In the genomic region with DNA sequence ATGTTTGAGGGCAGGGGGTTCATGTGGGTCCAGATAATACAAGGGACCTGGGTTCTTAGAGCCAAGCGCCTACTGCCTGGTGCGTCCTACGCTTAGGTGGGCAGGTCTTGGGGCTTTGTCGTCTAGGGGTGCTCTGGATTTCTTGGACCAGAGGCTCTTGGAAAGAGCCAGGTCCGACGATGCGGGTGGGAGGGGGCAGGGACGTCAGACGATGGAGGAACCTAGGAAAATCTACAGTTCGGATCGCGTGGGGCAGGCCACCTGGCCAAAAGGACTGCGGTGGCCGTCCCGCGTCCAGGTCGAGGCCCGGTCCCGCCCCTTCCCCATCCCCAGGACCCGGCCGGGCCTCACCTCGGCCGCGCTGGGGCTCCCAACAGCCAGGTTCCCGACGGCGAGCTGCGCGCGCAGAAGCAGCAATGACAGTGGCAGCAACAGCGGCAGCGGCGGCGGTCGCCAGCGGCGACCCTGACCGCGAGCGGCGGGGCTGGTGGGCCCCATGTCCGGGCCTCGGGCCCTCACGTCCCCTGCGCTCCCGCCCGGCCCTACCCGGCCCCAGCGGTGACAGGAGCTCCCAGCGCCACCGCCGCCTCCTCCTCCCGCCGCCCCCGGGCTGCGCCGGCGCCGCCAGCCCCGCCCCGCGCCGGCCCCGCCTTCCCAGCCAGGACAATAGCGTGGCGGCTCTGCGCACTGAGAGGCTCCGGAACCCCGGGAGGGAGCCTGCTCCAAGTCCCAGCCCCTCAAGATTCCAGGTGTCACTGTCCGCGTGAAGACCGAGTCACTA, we compare ENCODE assay signal across 8 mouse cellular contexts. TPM values are rescaled to one million over a fixed set of nuclear protein-coding genes. Genes with fewer than 3 reads are reported as not detected.
DNase-seq lines count a peak whose midpoint lies in the region; ATAC-seq and TF ChIP-seq lines count a peak whose summit lies in the region.

Gene Aplp1, minus strand, starts transcription at position 565 of the 781 bp plus-strand sequence.

- intact Hi-C loops in heart, postnatal 14 days (cut with DNase I): loop anchor here (5.0 kb wide), 1 partner anchor 47 kb away; the partner anchor contains the start of gene Prodh2

- no peaks in the 10 kb centered on the region for H3K27me3 ChIP-seq in E14TG2a.4 (ENCODE audit: insufficient read depth, low read length)
- peaks cover 44% of the 10 kb centered on the region for H3K27me3 ChIP-seq in embryonic facial prominence, embryonic 12.5 days
- H3K27me3 ChIP-seq in liver, embryonic 16.5 days (ENCODE audit: control insufficient read depth, insufficient read depth, low read depth, low read length): peaks cover 27% of the 10 kb centered on the region
- no peaks in the 10 kb centered on the region for H3K27me3 ChIP-seq in neural tube, embryonic 14.5 days (ENCODE audit: control insufficient read depth, insufficient read depth, low read length)

- peak within 1 kb of the TSS; percentile 73 for H3K4me2 ChIP-seq in embryonic facial prominence, embryonic 12.5 days (replicated peaks)
- H3K4me2 ChIP-seq in liver, embryonic 16.5 days (ENCODE audit: low read depth, low read length): peak within 1 kb of the TSS; percentile 63
- peak within 1 kb of the TSS; percentile 93 for H3K4me2 ChIP-seq in neural tube, embryonic 14.5 days (ENCODE audit: low read depth, low read length)

- peak; percentile 78 for DNase-seq in adrenal gland, postnatal 10 days
- DNase-seq in heart, postnatal 14 days: peak; percentile 60 to 71
- peak; percentile 73 to 81 for DNase-seq in kidney, postnatal 4 days
- DNase-seq in natural killer cell, adult 2 months (ENCODE audit: low spot score in 2 of 2): no peak

- peaks cover 59% of the 10 kb centered on the region for H3K36me3 ChIP-seq in E14TG2a.4 (ENCODE audit: insufficient read depth, low read length)
- H3K36me3 ChIP-seq in embryonic facial prominence, embryonic 12.5 days: 0 out of 2 replicates have a peak, but pooled peaks cover 12% of the 10 kb centered on the region
- no peaks in the 10 kb centered on the region for H3K36me3 ChIP-seq in liver, embryonic 16.5 days (ENCODE audit: control insufficient read depth, insufficient read depth)
- peaks cover 21% of the 10 kb centered on the region for H3K36me3 ChIP-seq in neural tube, embryonic 14.5 days (ENCODE audit: control insufficient read depth, insufficient read depth, low read length)

- H3K4me3 ChIP-seq in E14TG2a.4 (replicated peaks; ENCODE audit: low read length): peak within 1 kb of the TSS; percentile 85
- peak within 1 kb of the TSS; percentile 78 for H3K4me3 ChIP-seq in embryonic facial prominence, embryonic 12.5 days
- H3K4me3 ChIP-seq in liver, embryonic 16.5 days (ENCODE audit: low read depth, low read length): peak within 1 kb of the TSS; percentile 60
- H3K4me3 ChIP-seq in neural tube, embryonic 14.5 days (ENCODE audit: low read depth, low read length): peak within 1 kb of the TSS; percentile 83

- peaks cover 57% of the 10 kb centered on the region for H3K4me1 ChIP-seq in E14TG2a.4 (replicated peaks; ENCODE audit: low read depth, low read length)
- H3K4me1 ChIP-seq in embryonic facial prominence, embryonic 12.5 days: peaks cover 8% of the 10 kb centered on the region; the same call in 1 of the 2 replicates
- peaks cover 9% of the 10 kb centered on the region for H3K4me1 ChIP-seq in liver, embryonic 16.5 days (ENCODE audit: control insufficient read depth, low read depth, low read length)
- H3K4me1 ChIP-seq in neural tube, embryonic 14.5 days (ENCODE audit: control insufficient read depth, insufficient read depth, low read length): peaks cover 8% of the 10 kb centered on the region

- 1% methylated on average over 71 of the region's 72 CpGs for WGBS in embryonic facial prominence, embryonic 12.5 days
- WGBS in liver, embryonic 16.5 days (ENCODE audit: insufficient replicate concordance): 1% methylated on average over 60 of the region's 72 CpGs
- WGBS in neural tube, embryonic 14.5 days: under 1% methylated on average over 62 of the region's 72 CpGs

- ATAC-seq in embryonic facial prominence, embryonic 12.5 days (ENCODE audit: insufficient number of reproducible peaks, insufficient read depth, low FRiP score, low TSS enrichment): peak; percentile 58
- peak; percentile 65 for ATAC-seq in liver, embryonic 16.5 days (ENCODE audit: low read depth)
- ATAC-seq in neural tube, embryonic 14.5 days (ENCODE audit: low read depth): peak; percentile 84

- H3K9me3 ChIP-seq in E14TG2a.4 (ENCODE audit: low read length): peaks cover 36% of the 10 kb centered on the region
- peaks cover 2% of the 10 kb centered on the region; the same call in 1 of the 2 replicates for H3K9me3 ChIP-seq in embryonic facial prominence, embryonic 12.5 days
- H3K9me3 ChIP-seq in liver, embryonic 16.5 days (replicated peaks; ENCODE audit: control insufficient read depth, low read length): no peaks in the 10 kb centered on the region; the same call in 1 of the 2 replicates
- H3K9me3 ChIP-seq in neural tube, embryonic 14.5 days (ENCODE audit: control insufficient read depth, low read length): no peaks in the 10 kb centered on the region

- peak within 1 kb of the TSS; percentile 77 for H3K9ac ChIP-seq in embryonic facial prominence, embryonic 12.5 days
- peak within 1 kb of the TSS; percentile 41; the same call in 1 of the 2 replicates for H3K9ac ChIP-seq in liver, embryonic 16.5 days (ENCODE audit: low read depth, low read length)
- peak within 1 kb of the TSS; percentile 96 for H3K9ac ChIP-seq in neural tube, embryonic 14.5 days (replicated peaks; ENCODE audit: low read depth, low read length)

- no peak for TF ChIP-seq CTCF in E14TG2a.4 (conservative IDR thresholded peaks at IDR 0.05; ENCODE audit: low read length)

- peak within 1 kb of the TSS; percentile 50 for H3K27ac ChIP-seq in embryonic facial prominence, embryonic 12.5 days
- H3K27ac ChIP-seq in liver, embryonic 16.5 days (ENCODE audit: low read length): no peak within 1 kb of the TSS
- peak within 1 kb of the TSS; percentile 97 for H3K27ac ChIP-seq in neural tube, embryonic 14.5 days (ENCODE audit: low read depth, low read length)

RNA-seq across cellular contexts. Expression of gene Aplp1, which starts in this region (rescaled TPM):
- 10 to 100 TPM; 26.1 to 34.3 TPM for total RNA-seq in adrenal gland, postnatal 10 days (2021)
- polyA plus RNA-seq in embryonic facial prominence, embryonic 12.5 days (2016; fragmentation: Nextera tagmentation; extraction: Ambion mirVana): 66.5 and 74.7 TPM in 2 replicates
- total RNA-seq in heart, postnatal 14 days (2021): 1 to 10 TPM; 4.0 to 4.4 TPM
- polyA plus RNA-seq in liver, embryonic 16.5 days (2015; fragmentation: Nextera tagmentation; extraction: Ambion mirVana): 4.2 and 4.4 TPM in 2 replicates
- 641 and 675 TPM in 2 replicates for polyA plus RNA-seq in neural tube, embryonic 14.5 days (2014; fragmentation: Nextera tagmentation; extraction: Ambion mirVana)

Comparison
In these comparisons a context has a peak if more than half of its experiments do, and no peak if none do; other contexts are left out.
1. RNA of gene Aplp1 (total RNA-seq): 26.1 to 34.3 TPM in adrenal gland, postnatal 10 days; 4.0 to 4.4 TPM in heart, postnatal 14 days; every median in the first group is over 4 times any median in the second.
2. RNA of gene Aplp1 (polyA plus RNA-seq): 641 to 675 TPM in neural tube, embryonic 14.5 days and 66.5 to 74.7 TPM in embryonic facial prominence, embryonic 12.5 days; 4.2 to 4.4 TPM in liver, embryonic 16.5 days; every median in the first group is over 10 times any median in the second.
3. DNase-seq: peak in adrenal gland, postnatal 10 days (single experiment), heart, postnatal 14 days (2 of 2) and kidney, postnatal 4 days (2 of 2); none in natural killer cell, adult 2 months (0 of 2).
4. H3K9ac ChIP-seq: peak in every context shown above with its lines; median percentile 96 in neural tube, embryonic 14.5 days; 77 in embryonic facial prominence, embryonic 12.5 days; 41 in liver, embryonic 16.5 days.
5. Peak in every context shown above with its lines, with median percentiles within 50 percentile points of each other: H3K4me3 ChIP-seq, ATAC-seq and H3K4me2 ChIP-seq.